In the genomic region with DNA sequence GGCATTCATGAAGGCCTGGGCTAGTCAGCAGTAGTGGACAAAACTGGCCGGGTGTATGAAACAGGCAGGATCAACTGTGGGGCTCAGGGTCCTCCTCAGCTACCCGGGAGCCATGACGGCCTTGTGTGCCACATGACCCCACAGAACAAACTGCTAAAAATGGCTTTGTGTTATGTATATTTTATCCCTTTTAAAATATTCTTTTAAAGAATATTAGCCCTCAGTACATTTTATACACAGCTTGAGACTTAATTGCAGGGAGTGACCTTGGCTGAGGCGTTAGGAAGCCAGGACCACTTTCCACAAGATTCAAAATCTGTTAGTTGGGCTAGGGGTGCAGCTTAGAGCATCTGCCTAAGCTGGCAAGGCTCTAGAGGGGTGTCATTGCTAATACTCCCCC, we compare ENCODE assay signal across 9 mouse cellular contexts. TPM values are rescaled to one million over a fixed set of nuclear protein-coding genes. Genes with fewer than 3 reads are reported as not detected.
DNase-seq lines count a peak whose midpoint lies in the region; ATAC-seq and TF ChIP-seq lines count a peak whose summit lies in the region.
"Had no signal": no experiment of that assay in that cellular context is flagged by ENCODE, and none has a peak within 500 bp of the region (broad histone marks: within the 10 kb centered on the region; RNA-seq: fewer than 3 reads in every experiment).

No protein-coding gene starts in this region.

- peaks cover 19% of the 10 kb centered on the region for H3K4me1 ChIP-seq in liver, embryonic 12.5 days
- H3K4me1 ChIP-seq in thymus, adult 2 months (replicated peaks; ENCODE audit: control insufficient read depth, insufficient read depth, low read length), result no peaks in the 10 kb centered on the region; the same call in none of the 2 replicates

- H3K4me2 ChIP-seq in liver, embryonic 12.5 days, result peak overlapping the region; percentile 71

- no peaks in the 10 kb centered on the region for H3K36me3 ChIP-seq in liver, embryonic 12.5 days
- no peaks in the 10 kb centered on the region for H3K36me3 ChIP-seq in thymus, adult 2 months (ENCODE audit: control insufficient read depth, insufficient read depth, low read length)

- no peak for DNase-seq in gastrocnemius, adult 2 months
- DNase-seq in gastrocnemius, postnatal 36 days, result no peak
- DNase-seq in right cerebral cortex, postnatal 10 days (ENCODE audit: low spot score in 2 of 2), result peak; percentile 18 to 28
- no peak for DNase-seq in right cerebral cortex, postnatal 4 days
- no peak for DNase-seq in urinary bladder, postnatal 36 days (ENCODE audit: low spot score in 2 of 2)
- no peak for DNase-seq in right cerebral cortex, postnatal 25 days
- DNase-seq in thymus, adult 2 months, result no peak

- peaks cover 5% of the 10 kb centered on the region; the same call in 1 of the 2 replicates for H3K27me3 ChIP-seq in liver, embryonic 12.5 days (replicated peaks)
- no peaks in the 10 kb centered on the region for H3K27me3 ChIP-seq in thymus, adult 2 months (ENCODE audit: control insufficient read depth, insufficient read depth, low read length)

- no peaks in the 10 kb centered on the region for H3K9me3 ChIP-seq in liver, embryonic 12.5 days (replicated peaks)

- peak overlapping the region; percentile 78 for H3K27ac ChIP-seq in gastrocnemius, adult 2 months
- H3K27ac ChIP-seq in liver, embryonic 12.5 days, result peak overlapping the region; percentile 20; the same call in 1 of the 2 replicates
- no peak overlapping the region for H3K27ac ChIP-seq in thymus, adult 2 months (ENCODE audit: control insufficient read depth, insufficient read depth, low read length)

- intact Hi-C loops in gastrocnemius, adult 2 months (cut with DNase I), result no loop called here
- intact Hi-C loops in gastrocnemius, postnatal 36 days (cut with DNase I), result loop anchor here (5.0 kb wide), 1 partner anchor 199 kb away; a partner anchor contains a TSS

- 68% methylated on average over 4 of the region's 4 CpGs for WGBS in liver, embryonic 12.5 days (ENCODE audit: insufficient replicate concordance)
- WGBS in thymus, adult 2 months, result 80% methylated on average over 4 of the region's 4 CpGs

- no peak for TF ChIP-seq CTCF in gastrocnemius, adult 2 months (IDR thresholded peaks at IDR 0.05)
- no peak for TF ChIP-seq CTCF in thymus, adult 2 months (IDR thresholded peaks at IDR 0.05; ENCODE audit: borderline replicate concordance, control insufficient read depth, extremely low read depth, insufficient read depth, low read length, poor library complexity)

- H3K9ac ChIP-seq in liver, embryonic 12.5 days, result peak overlapping the region; percentile 69; the same call in 1 of the 2 replicates

- H3K4me3 ChIP-seq in gastrocnemius, adult 2 months, result peak overlapping the region; percentile 65; the same call in 1 of the 2 replicates
- H3K4me3 ChIP-seq in liver, embryonic 12.5 days, result peak overlapping the region; percentile 49; the same call in 1 of the 2 replicates
- H3K4me3 ChIP-seq in thymus, adult 2 months (ENCODE audit: control insufficient read depth, insufficient read depth, low read length), result no peak overlapping the region

- TF ChIP-seq POLR2A in thymus, adult 2 months (IDR thresholded peaks at IDR 0.05; ENCODE audit: control insufficient read depth, extremely low read depth, insufficient read depth, low read length, poor library complexity), result no peak

- 0 out of 2 replicates have a peak, but pooled peaks have one; percentile 24 for ATAC-seq in liver, embryonic 12.5 days

RNA-seq across cellular contexts. Expression of a gene that starts 5.8 kb away (rescaled TPM):
- total RNA-seq in gastrocnemius, adult 2 months (2021), result 100 to 1,000 TPM; 109 to 114 TPM
- total RNA-seq in gastrocnemius, postnatal 36 days (2021), result 10 to 100 TPM; 73.4 to 85.8 TPM
- 160 TPM in 2 replicates for polyA plus RNA-seq in liver, embryonic 12.5 days (2016; fragmentation: Nextera tagmentation; extraction: Ambion mirVana)
- 147 and 164 TPM in 2 replicates for polyA plus RNA-seq in thymus, adult 2 months (2012; rRNA removed)

RNA-seq across cellular contexts. Expression of a gene that starts 16.7 kb away (rescaled TPM):
- total RNA-seq in gastrocnemius, adult 2 months (2021), result not detected
- total RNA-seq in gastrocnemius, postnatal 36 days (2021), result not detected
- 0.18 TPM in 1 of 2 replicates, not detected in the other for polyA plus RNA-seq in liver, embryonic 12.5 days (2016; fragmentation: Nextera tagmentation; extraction: Ambion mirVana)
- polyA plus RNA-seq in thymus, adult 2 months (2012; rRNA removed), result 0.16 TPM in 1 of 2 replicates, not detected in the other
- polyA plus RNA-seq: C2C12 had no signal

RNA-seq across cellular contexts. Expression of a gene that starts 45.5 kb away (rescaled TPM):
- 100 to 1,000 TPM in 1 of 2 experiments, 10 to 100 TPM in 1; 94.2 to 123 TPM for total RNA-seq in gastrocnemius, adult 2 months (2021)
- 100 to 1,000 TPM in 1 of 2 experiments, 10 to 100 TPM in 1; 76.4 to 103 TPM for total RNA-seq in gastrocnemius, postnatal 36 days (2021)
- 255 and 264 TPM in 2 replicates for polyA plus RNA-seq in liver, embryonic 12.5 days (2016; fragmentation: Nextera tagmentation; extraction: Ambion mirVana)
- 43.1 and 44.3 TPM in 2 replicates for polyA plus RNA-seq in thymus, adult 2 months (2012; rRNA removed)

RNA-seq across cellular contexts. Expression of a gene that starts 60.0 kb away (rescaled TPM):
- 10 to 100 TPM; 24.3 to 27.0 TPM for total RNA-seq in gastrocnemius, adult 2 months (2021)
- total RNA-seq in gastrocnemius, postnatal 36 days (2021), result 10 to 100 TPM; 19.5 to 21.6 TPM
- polyA plus RNA-seq in liver, embryonic 12.5 days (2016; fragmentation: Nextera tagmentation; extraction: Ambion mirVana), result 12.0 and 12.8 TPM in 2 replicates
- polyA plus RNA-seq in thymus, adult 2 months (2012; rRNA removed), result 9.5 and 10.7 TPM in 2 replicates

Comparison
In these comparisons a context has a peak if more than half of its experiments do, and no peak if none do; other contexts are left out.
1. DNase-seq: peak in right cerebral cortex, postnatal 10 days (2 of 2); none in gastrocnemius, adult 2 months (single experiment), gastrocnemius, postnatal 36 days (0 of 2), right cerebral cortex, postnatal 4 days (single experiment), urinary bladder, postnatal 36 days (0 of 2), right cerebral cortex, postnatal 25 days (single experiment) and thymus, adult 2 months (single experiment).